Mouse (Mus musculus) heart, postnatal 25 days (tissue): ENCODE measurements around the gene Plekha5. TPM values are rescaled to one million over a fixed set of nuclear protein-coding genes. Genes with fewer than 3 reads are reported as not detected.
"Not testable (repeated sequence)": the region's sequence is repeated elsewhere in the genome, so short reads cannot be mapped to it uniquely, and the experiment has no call there.

Source experiments
- DNase-seq: peaks from one replicate; pipeline ENCODE4 v3.0.0; 2022; ENCODE audit warnings: low spot score
- intact Hi-C: fragments of 180-260 bp; cut with DNase I; formaldehyde crosslinking; loops from one replicate; pipeline ENCODE4 v1.15.1; 2025
- total RNA-seq, 2 experiments: library from RNA; stranded (reverse); gene quantifications; 2 replicates each; pipeline ENCODE4 v1.2.3; 2021

Gene Plekha5
- total RNA-seq, 2 experiments from 2014 or later = 27.2 to 31.0 TPM

DNA sequence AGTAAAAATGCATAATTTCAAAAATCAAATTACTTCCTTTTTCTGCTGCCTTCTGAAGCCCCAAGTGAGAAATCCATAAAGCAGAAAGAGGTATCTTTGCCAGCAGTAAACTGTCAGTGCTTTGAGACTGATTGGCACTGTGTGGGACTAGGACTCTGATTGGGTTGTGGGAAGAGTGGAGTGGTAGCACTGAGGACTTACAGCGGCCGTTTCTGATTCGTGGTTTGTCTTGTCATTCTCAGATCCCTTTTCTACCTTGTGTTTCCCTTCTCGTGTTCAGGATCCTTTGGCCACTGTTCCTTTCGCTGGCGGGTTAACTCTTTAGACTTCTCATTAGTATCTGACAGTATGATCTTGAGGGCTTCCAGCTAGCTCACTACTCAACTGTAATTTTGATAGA is 61.8 kb downstream of the Plekha5 start:
- DNase-seq = no peak
- intact Hi-C loops = no loop called here

GRCm38 (mm10) chr6:140486685-140487084 is 62.8 kb downstream of the Plekha5 start:
- intact Hi-C loops = no loop called here
- no peak for DNase-seq

- intact Hi-C loops = no loop called here
- DNase-seq = no peak
Measured at GRCm38 (mm10) chr6:140487489-140487888, 63.6 kb downstream of the Plekha5 start.

DNA sequence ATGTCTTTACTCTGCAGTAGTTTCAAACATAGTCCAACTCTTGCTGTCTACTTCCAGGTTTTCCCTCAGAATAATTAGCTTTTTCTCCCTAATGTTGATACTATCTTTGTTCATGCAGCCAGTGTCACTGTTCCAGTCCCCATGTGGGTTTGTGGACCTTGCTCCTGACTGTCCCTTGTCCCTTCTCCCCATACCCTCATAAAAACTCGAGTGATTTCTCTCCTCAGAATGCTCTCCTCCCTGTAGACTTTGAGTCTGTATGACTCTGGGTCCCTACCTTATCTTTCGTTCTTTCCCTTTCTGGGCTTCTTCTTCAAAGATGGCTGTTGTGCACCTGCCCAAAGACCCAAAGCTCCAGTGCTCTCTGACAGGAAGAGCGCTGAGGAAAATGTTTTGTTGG is 64.8 kb downstream of the Plekha5 start:
- intact Hi-C loops = no loop called here
- no peak for DNase-seq

DNA sequence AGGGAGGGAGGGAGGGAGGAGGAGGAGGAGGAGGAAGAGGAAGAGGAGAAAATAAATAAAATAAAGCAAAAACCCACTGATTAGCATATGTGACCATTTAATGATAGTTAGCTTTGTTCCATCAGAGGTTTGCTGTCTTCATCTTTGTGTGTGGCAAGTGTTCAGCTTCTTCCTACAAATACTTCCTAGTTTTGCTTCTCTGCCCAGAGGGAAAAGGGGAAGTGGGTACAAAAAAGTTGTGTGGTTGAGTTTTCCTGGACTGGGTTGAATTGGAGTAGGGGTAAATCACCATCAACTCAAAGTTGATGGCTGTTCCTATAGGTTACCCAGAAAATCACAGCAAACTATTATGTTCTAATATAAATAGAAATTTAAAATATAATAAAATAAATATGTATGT is 65.7 kb downstream of the Plekha5 start:
- DNase-seq = no peak
- intact Hi-C loops = no loop called here

- DNase-seq = no peak
- intact Hi-C loops = no loop called here
Measured at GRCm38 (mm10) chr6:140490220-140490619, 66.4 kb downstream of the Plekha5 start.

DNA sequence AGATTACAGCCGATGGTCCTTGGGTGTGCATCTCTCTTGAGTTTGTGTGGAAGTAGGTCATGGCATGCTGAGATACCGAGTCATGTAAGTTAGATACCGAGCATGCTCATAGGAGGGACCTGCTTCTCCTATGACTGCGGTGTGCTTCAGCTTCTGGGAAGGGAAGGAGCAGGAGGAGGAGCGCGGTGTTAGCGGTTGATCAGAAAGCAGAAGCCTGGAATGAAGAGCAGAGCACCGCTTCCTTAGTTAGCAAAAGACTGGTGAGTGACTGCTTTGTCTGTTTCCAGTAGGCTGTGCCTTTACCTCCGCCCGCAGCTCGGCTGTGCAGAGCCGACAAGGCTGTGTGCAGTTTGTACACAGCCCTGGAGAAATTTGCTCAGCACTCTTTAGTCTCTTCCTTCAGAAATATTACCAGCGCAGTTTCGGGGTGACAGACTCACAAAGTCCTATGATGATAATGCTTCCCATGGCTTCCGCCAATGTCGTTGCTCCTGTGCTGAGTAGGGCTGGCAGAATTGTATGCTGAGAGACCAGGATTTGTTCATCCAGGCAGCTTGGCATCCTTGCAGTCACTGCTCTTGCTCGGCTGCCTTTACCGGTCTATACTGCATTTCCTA is 67.2 kb downstream of the Plekha5 start:
- intact Hi-C loops = loop anchor here (1.0 kb wide), 1 partner anchor 12 kb away; no protein-coding TSS in a partner anchor
- no peak for DNase-seq

- no peak for DNase-seq
- intact Hi-C loops = no loop called here
Measured at GRCm38 (mm10) chr6:140492043-140492442, 68.2 kb downstream of the Plekha5 start.

DNA sequence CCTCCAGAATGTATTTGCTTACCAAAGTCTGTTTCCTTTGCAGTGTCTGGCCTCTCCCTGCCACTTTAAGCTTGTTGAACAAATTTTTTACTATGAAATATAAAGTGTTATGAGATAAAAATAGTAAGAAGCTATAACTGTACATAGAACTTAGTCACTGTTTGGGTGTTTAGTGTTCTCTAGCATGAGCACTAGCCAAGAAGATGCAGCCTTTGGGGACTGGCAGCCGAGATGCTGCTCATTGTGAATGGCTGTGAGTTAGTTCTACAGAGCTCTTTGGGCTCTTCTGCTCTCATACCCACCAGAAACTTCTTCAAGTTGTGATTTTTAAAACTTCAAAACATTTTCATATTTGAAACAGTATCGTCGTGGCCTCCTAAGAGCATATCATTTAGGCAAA is 74.2 kb downstream of the Plekha5 start:
- intact Hi-C loops = no loop called here
- no peak for DNase-seq

- DNase-seq = no peak
- intact Hi-C loops = no loop called here
Measured at GRCm38 (mm10) chr6:140498958-140499357, 75.1 kb downstream of the Plekha5 start.

GRCm38 (mm10) chr6:140500829-140501228 is 77.0 kb downstream of the Plekha5 start:
- intact Hi-C loops, DNase-seq: not testable (repeated sequence)

- no peak for DNase-seq
- intact Hi-C loops = no loop called here
Measured at GRCm38 (mm10) chr6:140501841-140502240, 78.0 kb downstream of the Plekha5 start.

- intact Hi-C loops = no loop called here
- DNase-seq = no peak
Measured at GRCm38 (mm10) chr6:140504796-140505195, 80.9 kb downstream of the Plekha5 start.

GRCm38 (mm10) chr6:140507605-140508004 is 83.8 kb downstream of the Plekha5 start:
- intact Hi-C loops = no loop called here
- no peak for DNase-seq

- no peak for DNase-seq
Measured at GRCm38 (mm10) chr6:140508475-140509150, 84.8 kb downstream of the Plekha5 start.

DNA sequence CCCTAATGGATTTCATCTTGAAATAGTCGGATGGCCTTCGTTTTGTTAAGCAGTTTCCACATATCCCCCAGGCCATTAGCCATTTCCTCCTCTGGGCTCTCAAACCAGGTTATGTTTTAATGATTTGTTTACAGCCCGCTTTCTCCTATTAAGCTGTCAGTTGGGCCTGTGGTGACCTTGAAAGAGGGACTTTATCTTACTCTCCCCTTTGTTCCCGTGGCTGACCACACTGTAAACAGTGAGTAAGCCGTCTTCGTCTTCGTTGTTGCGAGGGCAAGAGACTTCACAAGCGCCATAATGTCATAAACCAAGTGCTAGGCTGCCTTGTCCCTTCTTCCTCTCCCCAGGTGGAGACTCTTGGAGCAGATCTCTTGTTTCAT is 85.3 kb downstream of the Plekha5 start:
- intact Hi-C loops = no loop called here
- DNase-seq = no peak

More at GRCm38 (mm10) chr6:140508475-140509150, 84.8 kb downstream of the Plekha5 start:
- intact Hi-C loops = no loop called here

DNA sequence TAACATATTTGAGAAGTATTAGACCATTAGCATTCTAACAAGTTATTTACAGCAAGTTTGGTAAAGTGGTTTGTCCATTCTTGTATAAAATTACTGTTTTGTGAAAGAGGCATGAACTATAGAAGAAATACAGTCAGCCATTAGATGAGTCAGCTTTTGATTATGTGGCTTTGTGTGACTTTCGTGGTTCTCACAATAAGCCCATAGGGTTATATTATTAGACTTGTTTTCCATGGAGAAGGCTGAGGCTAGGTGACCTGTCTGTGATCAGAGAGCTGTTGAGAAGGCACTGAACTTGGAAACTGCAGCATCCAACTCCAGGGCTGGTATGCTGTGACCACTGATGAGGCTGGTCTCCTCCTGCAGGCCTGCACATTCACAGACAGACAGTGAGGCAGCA is 88.2 kb downstream of the Plekha5 start:
- intact Hi-C loops = no loop called here

GRCm38 (mm10) chr6:140512427-140512826 is 88.6 kb downstream of the Plekha5 start:
- DNase-seq = no peak
- intact Hi-C loops = no loop called here

More for the DNA sequence above, 88.2 kb downstream of the Plekha5 start:
- no peak for DNase-seq

DNA sequence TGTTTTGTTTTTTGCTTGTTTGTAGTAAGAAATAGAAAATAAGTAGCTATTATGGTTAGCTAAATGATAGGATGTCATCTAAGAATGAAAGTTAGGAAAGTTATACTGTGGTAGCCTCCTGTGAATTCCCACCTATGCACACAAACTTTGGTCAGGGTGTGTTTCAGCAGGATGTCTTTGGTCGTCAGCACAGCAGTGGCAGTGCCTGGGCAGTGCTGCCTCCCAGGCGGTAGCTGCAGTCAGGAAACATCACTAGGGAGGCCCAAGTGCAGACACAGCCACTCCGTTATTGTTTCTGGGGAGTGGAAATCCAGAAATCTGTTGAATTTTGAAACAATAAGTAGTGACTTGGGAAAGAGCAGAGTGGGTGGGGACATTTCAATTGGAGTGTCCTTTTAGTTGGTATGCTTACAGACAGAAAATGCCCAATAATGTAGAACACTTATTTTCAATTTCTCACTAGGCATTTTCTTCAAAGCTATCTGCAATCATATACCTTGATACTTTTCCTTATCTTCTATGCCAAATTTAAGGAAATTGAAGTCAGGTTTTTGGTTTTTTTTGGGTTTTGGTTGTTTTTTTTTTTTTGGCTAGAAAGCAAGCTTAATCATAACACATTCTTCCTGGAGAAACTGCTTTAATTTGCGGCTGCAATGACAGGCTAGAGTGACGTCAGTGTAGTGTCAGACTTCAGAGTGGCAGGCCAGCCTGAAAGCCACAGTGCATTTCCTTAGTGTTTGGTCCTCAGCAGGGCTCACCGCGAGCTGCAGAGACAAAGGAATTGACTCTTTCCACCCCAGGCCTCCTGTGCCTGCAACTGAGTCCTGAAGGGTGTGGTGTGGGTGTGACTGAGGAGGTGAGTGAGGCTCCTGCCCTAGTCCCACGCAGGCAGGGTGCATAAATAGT is 90.6 kb downstream of the Plekha5 start:
- intact Hi-C loops = loop anchor here (5.0 kb wide), 1 partner anchor 37 kb away; no protein-coding TSS in a partner anchor
- no peak for DNase-seq

DNA sequence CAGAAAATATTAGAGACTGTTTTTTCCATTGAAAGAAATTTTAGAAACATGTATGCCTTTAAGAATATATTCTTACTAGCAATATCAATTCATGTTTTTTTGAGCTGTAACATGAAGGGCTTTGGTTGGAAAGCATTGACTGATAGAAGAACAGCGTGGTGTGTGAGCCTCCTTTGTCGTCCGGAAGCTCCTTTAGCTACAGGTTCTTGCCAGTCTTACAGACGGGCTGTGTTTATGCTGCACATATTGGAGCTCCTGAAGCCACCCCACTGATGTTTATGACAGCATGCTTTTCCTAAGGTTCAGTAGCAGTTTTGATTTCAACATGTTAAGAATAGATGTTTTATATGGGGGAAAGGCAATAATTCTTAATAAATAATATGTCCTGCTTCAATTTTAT is 91.7 kb downstream of the Plekha5 start:
- intact Hi-C loops = loop anchor here (5.0 kb wide), 1 partner anchor 38 kb away; no protein-coding TSS in a partner anchor
- no peak for DNase-seq
